Mouse (Mus musculus) brain, embryonic 14.5 days (tissue): ENCODE results near the gene Ramp2. TPM values are rescaled to one million over a fixed set of nuclear protein-coding genes. Genes with fewer than 3 reads are reported as not detected.
A peak's percentile ranks its signal among the peaks of the same experiment; 100 is the strongest.

ENCODE experiments used
- DNase-seq: peaks from one replicate; pipeline ENCODE4 v3.0.0-alpha.2; 2011; ENCODE audit warnings: low read depth
- CTCF ChIP-seq: fragments of 200-500 bp; IDR thresholded peaks from 2 replicates; pipeline ENCODE4 v1.5.1; 2012; ENCODE audit warnings: inconsistent platforms, mild to moderate bottlenecking, moderate library complexity, borderline replicate concordance; ENCODE audit not compliant: insufficient read depth, insufficient read length; ENCODE audit errors: extremely low read depth
- POLR2A ChIP-seq: fragments of 200-500 bp; IDR thresholded peaks from 2 replicates; pipeline ENCODE4 v1.6.1; 2012; ENCODE audit warnings: mild to moderate bottlenecking, inconsistent platforms, borderline replicate concordance; ENCODE audit not compliant: poor library complexity, insufficient read depth, insufficient read length, severe bottlenecking; ENCODE audit errors: extremely low read depth
- polyA plus RNA-seq: library from polyadenylated mRNA; depleted of rRNA; stranded (reverse); fragments of >200 nt; gene quantifications from 2 replicates; pipeline ENCODE4 v1.2.3, GENCODE M21; 2012

Ramp2 gene
- polyA plus RNA-seq, 1 experiment = 79.6 TPM

- TF ChIP-seq POLR2A = no peak
- DNase-seq = no peak
These were observed 15.1 kb downstream of the Ramp2 start for GRCm38 (mm10) chr11:101260826-101261380.

- TF ChIP-seq POLR2A (no peak), CTCF (no peak)
- no peak for DNase-seq
These were observed 16.6 kb downstream of the Ramp2 start for GRCm38 (mm10) chr11:101262272-101262967.

DNA sequence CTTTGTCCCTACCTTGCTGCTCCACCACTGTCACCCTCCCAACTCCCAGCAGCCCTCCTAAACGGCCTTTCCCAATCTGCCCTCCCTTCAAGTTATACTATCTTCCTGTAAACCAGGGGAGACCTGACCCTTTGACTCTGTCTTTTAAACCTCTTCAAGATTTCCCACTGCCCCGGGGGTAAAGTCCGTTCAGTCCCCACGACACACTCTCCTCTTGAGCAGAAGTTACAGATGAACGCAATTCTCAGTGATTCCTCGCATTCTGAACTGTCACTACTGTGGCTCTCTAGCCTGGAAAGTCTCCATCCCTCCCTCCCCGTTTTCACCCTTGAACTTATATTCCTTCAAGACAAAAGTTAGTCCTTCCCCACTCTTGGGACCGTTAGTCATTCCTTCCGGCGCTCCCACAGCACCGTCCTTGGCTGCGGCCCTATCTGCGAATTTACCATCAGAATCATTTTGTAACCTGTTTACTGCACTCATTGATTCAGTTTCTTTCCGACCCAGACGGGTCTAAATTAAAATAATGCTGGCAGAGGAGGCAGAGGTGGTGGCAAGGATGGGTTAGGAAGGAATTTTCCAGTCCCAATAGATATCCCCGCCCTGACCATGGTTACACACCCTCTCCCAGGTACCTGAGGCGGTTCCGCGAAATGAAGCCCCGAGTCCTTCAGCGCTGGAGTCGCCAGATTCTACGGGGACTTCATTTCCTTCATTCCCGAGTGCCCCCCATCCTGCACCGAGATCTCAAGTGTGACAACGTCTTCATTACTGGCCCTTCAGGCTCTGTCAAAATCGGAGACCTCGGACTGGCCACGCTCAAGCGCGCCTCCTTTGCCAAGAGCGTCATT, 17.5 kb downstream of the Ramp2 start:
- DNase-seq = no peak
- no peak for TF ChIP-seq POLR2A
- TF ChIP-seq CTCF = no peak

- TF ChIP-seq POLR2A (no peak), CTCF (no peak)
These were observed 18.1 kb downstream of the Ramp2 start for GRCm38 (mm10) chr11:101263989-101264280.

GRCm38 (mm10) chr11:101264954-101265471, 19.2 kb downstream of the Ramp2 start:
- DNase-seq = no peak
- TF ChIP-seq CTCF (no peak), POLR2A (no peak)

More at GRCm38 (mm10) chr11:101263989-101264280, 18.1 kb downstream of the Ramp2 start:
- DNase-seq = no peak

DNA sequence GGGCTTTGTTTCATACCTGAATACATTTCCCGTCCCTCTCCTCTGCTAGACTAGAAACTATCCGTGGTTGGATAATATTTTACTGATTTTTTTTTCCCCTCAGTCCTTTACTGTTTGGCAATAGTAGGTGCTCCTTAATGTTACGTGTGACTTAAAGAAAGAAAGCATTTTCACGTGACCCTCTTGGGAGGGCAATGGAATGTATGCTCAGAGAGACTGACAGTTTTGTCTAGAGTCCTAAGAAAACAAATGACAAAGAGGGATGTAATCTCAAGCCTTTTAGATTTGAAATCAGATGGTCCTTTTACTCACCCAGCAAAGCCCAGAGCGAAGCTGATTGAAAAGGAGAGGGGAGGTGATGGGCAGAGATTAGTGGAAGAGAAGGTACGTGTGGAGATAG, 20.1 kb downstream of the Ramp2 start:
- TF ChIP-seq CTCF (no peak), POLR2A (no peak)
- no peak for DNase-seq

DNA sequence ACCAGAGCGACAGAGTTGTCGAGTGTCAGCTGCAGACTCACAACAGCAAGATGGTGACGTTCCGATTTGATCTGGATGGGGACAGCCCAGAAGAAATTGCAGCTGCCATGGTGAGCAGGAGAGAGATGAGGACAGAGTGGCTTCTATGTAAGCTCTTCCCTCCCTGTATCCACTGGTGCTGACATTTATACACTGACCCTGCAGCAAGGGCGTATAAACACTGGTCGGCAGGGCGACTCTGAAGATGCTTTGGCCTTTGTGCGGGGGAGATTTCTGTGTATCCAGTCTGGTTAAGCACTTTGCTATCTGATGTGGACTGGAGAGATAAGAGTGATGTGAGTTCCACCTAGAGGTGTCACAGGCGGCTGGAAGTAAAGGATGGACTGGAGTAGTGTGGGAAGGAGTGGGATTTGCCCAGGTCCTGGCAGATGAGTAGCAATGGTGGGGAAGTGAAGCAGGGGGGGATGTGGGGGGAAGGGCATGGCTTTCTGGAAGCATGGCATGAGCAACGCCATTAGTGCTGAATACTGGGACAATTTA, 23.8 kb downstream of the Ramp2 start:
- DNase-seq = peak; percentile 71
- TF ChIP-seq CTCF = no peak
- no peak for TF ChIP-seq POLR2A

DNA sequence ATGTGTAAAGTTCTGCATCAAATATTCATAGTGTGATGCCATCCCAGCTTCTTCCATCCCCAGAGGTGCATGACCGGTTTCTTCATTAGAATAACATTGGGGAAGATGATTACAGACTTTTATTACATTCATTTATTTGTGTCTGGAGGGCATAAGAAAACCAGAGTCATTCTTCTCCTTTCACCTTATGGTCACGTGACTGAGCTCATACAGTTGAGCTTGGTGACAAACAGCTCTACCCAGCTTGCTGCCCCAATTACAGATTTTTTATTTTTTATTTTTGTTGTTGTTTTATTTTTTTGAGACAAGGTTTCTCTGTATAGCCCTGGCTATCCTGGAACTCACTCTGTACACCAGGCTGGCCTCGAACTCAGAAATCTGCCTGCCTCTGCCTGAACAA, 26.6 kb downstream of the Ramp2 start:
- DNase-seq = no peak
- TF ChIP-seq POLR2A = no peak
- TF ChIP-seq CTCF = no peak

DNA sequence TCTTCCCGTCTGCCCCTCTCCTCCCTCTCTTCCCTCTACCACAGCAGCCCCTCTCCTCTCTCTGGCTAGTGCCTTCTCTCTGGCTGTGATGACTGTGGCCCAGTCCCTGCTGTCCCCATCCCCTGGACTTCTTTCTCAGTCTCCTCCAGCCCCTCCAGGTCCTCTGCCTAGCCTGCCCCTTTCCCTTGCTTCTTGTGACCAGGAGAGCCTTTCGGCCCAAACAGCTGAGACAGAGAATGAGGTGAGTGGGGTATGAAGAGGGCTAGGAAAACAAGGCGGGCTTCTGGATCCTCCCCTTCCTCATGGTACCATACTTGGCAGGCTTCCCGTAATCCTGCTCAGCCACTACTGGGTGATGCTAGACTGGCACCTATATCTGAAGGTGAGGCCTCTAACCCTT, 29.5 kb downstream of the Ramp2 start:
- TF ChIP-seq POLR2A = no peak
- TF ChIP-seq CTCF = no peak
- no peak for DNase-seq

DNA sequence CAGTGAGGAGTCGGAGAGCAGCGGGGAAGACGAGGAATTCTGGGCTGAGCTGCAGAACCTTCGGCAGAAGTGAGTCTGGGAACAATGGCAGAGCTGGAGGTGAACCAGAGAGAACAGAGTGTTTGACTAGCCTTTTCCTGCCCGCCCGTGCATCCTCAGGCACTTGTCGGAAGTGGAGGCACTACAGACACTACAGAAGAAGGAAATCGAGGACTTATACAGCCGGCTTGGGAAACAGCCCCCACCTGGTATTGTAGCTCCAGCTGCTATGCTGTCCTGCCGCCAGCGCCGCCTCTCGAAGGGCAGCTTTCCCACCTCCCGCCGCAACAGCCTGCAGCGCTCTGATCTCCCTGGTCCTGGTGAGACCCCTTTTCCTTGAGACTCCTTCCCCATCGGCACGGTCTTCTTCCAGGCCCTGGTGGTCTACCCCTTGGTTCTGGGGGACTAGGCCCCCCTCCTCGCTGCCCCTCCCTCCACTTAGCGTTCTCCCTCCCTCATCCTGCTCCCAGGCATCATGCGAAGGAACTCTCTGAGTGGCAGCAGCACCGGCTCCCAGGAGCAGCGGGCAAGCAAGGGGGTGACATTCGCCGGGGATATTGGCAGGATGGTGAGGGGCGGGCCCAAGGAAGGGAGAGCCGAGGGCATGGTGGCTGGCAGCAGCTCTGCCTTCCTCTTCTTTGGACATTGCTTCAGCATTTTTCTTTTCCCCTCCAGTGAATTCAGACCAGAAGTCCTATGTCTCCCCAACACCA, 30.7 kb downstream of the Ramp2 start:
- DNase-seq = no peak
- TF ChIP-seq CTCF (no peak), POLR2A (no peak)
